Mouse (Mus musculus) forebrain, postnatal 0 days (tissue): ENCODE results near the gene Sh3pxd2a. TPM values are rescaled to one million over a fixed set of nuclear protein-coding genes. Genes with fewer than 3 reads are reported as not detected.

ENCODE experiments used
- ATAC-seq: fragments of 200-750 bp; cut with Nextera tagmentation; 2 replicates; pipeline ENCODE4 v1.8.0; 2017; ENCODE audit warnings: mild to moderate bottlenecking, moderate library complexity
- DNase-seq: peaks from one replicate; pipeline ENCODE4 v3.0.0-alpha.2; 2015
- H3K27ac ChIP-seq: fragments of 300-500 bp; sonication (generic); 2 replicates; pipeline ENCODE4 v1.5.1; 2014; ENCODE audit warnings: low read depth, mild to moderate bottlenecking, antibody characterized with exemption, low read length, moderate library complexity, mixed read lengths
- H3K27me3 ChIP-seq: fragments of 300-500 bp; sonication (generic); 2 replicates; pipeline ENCODE4 v1.6.1; 2014; ENCODE audit warnings: mild to moderate bottlenecking, low read length, mixed read lengths; ENCODE audit not compliant: insufficient read depth
- H3K36me3 ChIP-seq: fragments of 300-500 bp; sonication (generic); 2 replicates; pipeline ENCODE4 v1.6.1; 2014; ENCODE audit warnings: mild to moderate bottlenecking, moderate library complexity; ENCODE audit not compliant: insufficient read depth
- H3K4me1 ChIP-seq: fragments of 300-500 bp; sonication (generic); 2 replicates; pipeline ENCODE4 v1.6.1; 2014; ENCODE audit warnings: antibody characterized with exemption; ENCODE audit not compliant: insufficient read depth
- H3K4me2 ChIP-seq: fragments of 300-500 bp; sonication (generic); 2 replicates; pipeline ENCODE4 v1.6.1; 2014; ENCODE audit warnings: low read depth, mild to moderate bottlenecking, moderate library complexity
- H3K4me3 ChIP-seq: fragments of 300-500 bp; sonication (generic); 2 replicates; pipeline ENCODE4 v1.5.1; 2014; ENCODE audit warnings: low read depth, low read length, mixed read lengths
- H3K9ac ChIP-seq: fragments of 300-500 bp; sonication (generic); 2 replicates; pipeline ENCODE4 v1.6.1; 2014; ENCODE audit warnings: mild to moderate bottlenecking
- H3K9me3 ChIP-seq: fragments of 300-500 bp; sonication (generic); 2 replicates; pipeline ENCODE4 v1.6.1; 2016; ENCODE audit warnings: low read length
- CTCF ChIP-seq: sonication (generic); IDR thresholded peaks from 2 replicates; pipeline ENCODE4 v1.5.1; 2016; ENCODE audit warnings: antibody characterized with exemption, control low read depth, low read depth
- WGBS: fragments of 180-500 bp; shearing (Covaris S2); extraction: QIAGEN DNeasy Blood & Tissue Kit; methylation state at CpG from one replicate; pipeline ENCODE4 v1.1.7; 2014; 5-methylcytosine and 5-hydroxymethylcytosine counted together
- polyA plus RNA-seq: library from polyadenylated mRNA; unstranded; fragments of >200 nt; fragmentation: Nextera tagmentation; extraction: Ambion mirVana; gene quantifications from 2 replicates; pipeline ENCODE4 v1.2.1, GENCODE M21; 2015
- total RNA-seq: library from RNA; depleted of rRNA; stranded (reverse); fragments of >200 nt; gene quantifications from 2 replicates; pipeline ENCODE4 v1.2.3, GENCODE M21; 2014

Sh3pxd2a gene
- total and polyA plus RNA-seq, 2 experiments from 2014 or later = 1.2 to 20.8 TPM

DNA sequence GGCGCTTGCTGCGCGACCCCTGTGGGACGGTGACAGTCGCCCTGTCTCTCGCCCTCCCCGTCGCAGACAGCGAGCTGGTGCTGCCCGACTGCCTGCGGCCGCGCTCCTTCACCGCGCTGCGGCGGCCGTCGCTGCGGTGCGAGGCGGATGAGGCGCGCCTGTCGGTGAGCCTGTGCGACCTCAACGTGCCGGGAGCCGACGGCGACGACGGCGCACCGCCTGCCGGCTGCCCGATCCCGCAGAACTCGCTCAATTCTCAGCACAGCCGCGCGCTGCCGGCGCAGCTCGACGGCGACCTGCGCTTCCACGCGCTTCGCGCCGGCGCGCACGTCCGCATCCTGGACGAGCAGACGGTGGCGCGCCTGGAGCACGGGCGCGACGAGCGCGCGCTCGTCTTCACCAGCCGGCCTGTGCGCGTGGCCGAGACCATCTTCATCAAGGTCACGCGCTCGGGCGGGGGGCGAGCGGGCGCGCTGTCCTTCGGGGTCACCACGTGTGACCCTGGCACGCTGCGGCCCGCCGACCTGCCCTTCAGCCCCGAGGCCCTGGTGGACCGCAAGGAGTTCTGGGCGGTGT is 211.1 kb downstream of the Sh3pxd2a start:
- peak; percentile 81 for ATAC-seq

GRCm38 (mm10) chr19:47250931-47251330 is 213.3 kb downstream of the Sh3pxd2a start:
- TF ChIP-seq CTCF = no peak

More for the DNA sequence above, 211.1 kb downstream of the Sh3pxd2a start:
- Histone ChIP-seq H3K27ac (no peak overlapping the region), H3K9me3 (no peaks in the 10 kb centered on the region), H3K4me1 (no peaks in the 10 kb centered on the region), H3K4me2 (peak overlapping the region; percentile 44), H3K36me3 (no peaks in the 10 kb centered on the region), H3K4me3 (peak overlapping the region; percentile 31), H3K27me3 (peaks cover 27% of the 10 kb centered on the region), H3K9ac (no peak overlapping the region; the same call in 1 of the 2 replicates)
- 4% methylated on average over 89 of the region's 90 CpGs for WGBS
- peak; percentile 70 for DNase-seq
- peak; percentile 39 for TF ChIP-seq CTCF

GRCm38 (mm10) chr19:47248906-47249568 is 215.2 kb downstream of the Sh3pxd2a start:
- Histone ChIP-seq H3K9me3 (no peaks in the 10 kb centered on the region), H3K4me2 (no peak overlapping the region), H3K4me3 (no peak overlapping the region), H3K4me1 (no peaks in the 10 kb centered on the region), H3K9ac (no peak overlapping the region), H3K27ac (no peak overlapping the region), H3K27me3 (peaks cover 24% of the 10 kb centered on the region), H3K36me3 (no peaks in the 10 kb centered on the region)
- ATAC-seq = no peak
- WGBS = 69% methylated on average over 16 of the region's 16 CpGs
- no peak for TF ChIP-seq CTCF
- no peak for DNase-seq

More at GRCm38 (mm10) chr19:47250931-47251330, 213.3 kb downstream of the Sh3pxd2a start:
- Histone ChIP-seq H3K27me3 (peaks cover 27% of the 10 kb centered on the region), H3K4me3 (no peak overlapping the region), H3K4me1 (no peaks in the 10 kb centered on the region), H3K4me2 (no peak overlapping the region), H3K9me3 (no peaks in the 10 kb centered on the region), H3K9ac (no peak overlapping the region), H3K27ac (no peak overlapping the region), H3K36me3 (no peaks in the 10 kb centered on the region)
- no peak for DNase-seq
- ATAC-seq = no peak
- WGBS = 30% methylated on average over 6 of the region's 6 CpGs

GRCm38 (mm10) chr19:47248296-47248695 is 215.9 kb downstream of the Sh3pxd2a start:
- H3K27ac ChIP-seq = no peak overlapping the region
- peaks cover 17% of the 10 kb centered on the region for H3K27me3 ChIP-seq
- no peaks in the 10 kb centered on the region for H3K4me1 ChIP-seq
- H3K4me2 ChIP-seq = no peak overlapping the region
- ATAC-seq (no peak), DNase-seq (no peak)
- H3K9me3 ChIP-seq = no peaks in the 10 kb centered on the region
- no peak overlapping the region for H3K4me3 ChIP-seq
- no peak for TF ChIP-seq CTCF
- H3K36me3 ChIP-seq = no peaks in the 10 kb centered on the region
- H3K9ac ChIP-seq = no peak overlapping the region
- 88% methylated on average over 7 of the region's 7 CpGs for WGBS

DNA sequence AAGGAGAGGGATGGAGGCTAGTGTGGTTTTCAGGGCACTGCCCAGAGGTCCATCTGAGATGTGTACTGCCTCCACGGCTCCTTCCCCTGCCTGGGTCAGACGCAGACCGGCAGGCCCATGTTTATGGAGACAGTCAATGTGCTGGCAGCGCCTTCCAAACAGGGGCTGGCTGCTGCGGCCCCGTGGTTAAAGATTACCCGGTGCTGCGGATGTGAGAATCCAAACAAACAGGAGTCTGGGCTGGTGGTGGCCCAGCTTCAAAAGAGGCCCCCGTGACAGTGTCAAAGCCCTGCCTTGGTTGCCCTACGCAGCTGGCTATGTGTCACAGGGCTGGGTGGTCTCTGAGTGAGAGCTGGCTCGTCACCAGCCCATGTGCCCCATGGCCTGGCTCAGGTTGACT is 216.4 kb downstream of the Sh3pxd2a start:
- Histone ChIP-seq H3K27me3 (peaks cover 12% of the 10 kb centered on the region), H3K4me3 (no peak overlapping the region), H3K9ac (no peak overlapping the region), H3K9me3 (no peaks in the 10 kb centered on the region), H3K4me1 (no peaks in the 10 kb centered on the region), H3K36me3 (no peaks in the 10 kb centered on the region), H3K4me2 (no peak overlapping the region), H3K27ac (no peak overlapping the region)
- no peak for ATAC-seq
- 72% methylated on average over 11 of the region's 11 CpGs for WGBS
- no peak for DNase-seq
- no peak for TF ChIP-seq CTCF

GRCm38 (mm10) chr19:47245512-47245911 is 218.7 kb downstream of the Sh3pxd2a start:
- H3K9ac ChIP-seq = no peak overlapping the region
- no peak for TF ChIP-seq CTCF
- no peaks in the 10 kb centered on the region for H3K27me3 ChIP-seq
- WGBS = 78% methylated on average over 8 of the region's 8 CpGs
- H3K27ac ChIP-seq = no peak overlapping the region
- H3K4me1 ChIP-seq = no peaks in the 10 kb centered on the region
- ATAC-seq (no peak), DNase-seq (no peak)
- no peak overlapping the region for H3K4me3 ChIP-seq
- H3K36me3 ChIP-seq = no peaks in the 10 kb centered on the region
- no peaks in the 10 kb centered on the region for H3K9me3 ChIP-seq
- H3K4me2 ChIP-seq = no peak overlapping the region

- Histone ChIP-seq H3K27ac (no peak overlapping the region), H3K4me3 (no peak overlapping the region), H3K9ac (no peak overlapping the region), H3K27me3 (no peaks in the 10 kb centered on the region), H3K36me3 (no peaks in the 10 kb centered on the region), H3K4me2 (no peak overlapping the region), H3K9me3 (no peaks in the 10 kb centered on the region), H3K4me1 (no peaks in the 10 kb centered on the region)
- no peak for DNase-seq
- no peak for TF ChIP-seq CTCF
- ATAC-seq = no peak
- 91% methylated on average over 4 of the region's 4 CpGs for WGBS
These were observed 222.0 kb downstream of the Sh3pxd2a start for GRCm38 (mm10) chr19:47242227-47242626.
